ENCODE assay signal across 11 mouse cellular contexts in genomic region chr3:90664219-90664618, GRCm38 (mm10). TPM values are rescaled to one million over a fixed set of nuclear protein-coding genes. Genes with fewer than 3 reads are reported as not detected.
DNase-seq lines count a peak whose midpoint lies in the region; ATAC-seq lines count a peak whose summit lies in the region.
"Had no signal": no experiment of that assay in that cellular context is flagged by ENCODE, and none has a peak within 500 bp of the region (broad histone marks: within the 10 kb centered on the region; RNA-seq: fewer than 3 reads in every experiment).

No protein-coding gene starts in this region.

- no peak overlapping the region for H3K27ac ChIP-seq in kidney, embryonic 15.5 days
- H3K27ac ChIP-seq: macrophage had no signal

- no peaks in the 10 kb centered on the region for H3K27me3 ChIP-seq in kidney, embryonic 15.5 days

- no peak overlapping the region for H3K4me3 ChIP-seq in kidney, embryonic 15.5 days (replicated peaks)

- no peak overlapping the region for H3K9ac ChIP-seq in kidney, embryonic 15.5 days

- DNase-seq in adrenal gland, postnatal 10 days: peak; percentile 19
- DNase-seq in adrenal gland, adult 8-10 months: no peak
- peak; percentile 3 for DNase-seq in kidney, postnatal 14 days
- DNase-seq in R1 (ENCODE audit: low read depth, low spot score): peak; percentile 71
- DNase-seq in thymus, postnatal 25 days: no peak
- no peak for DNase-seq in right cerebral cortex, postnatal 14 days
- DNase-seq: cerebellum, postnatal 25 days; gastrocnemius, postnatal 36 days had no signal

- H3K4me2 ChIP-seq in kidney, embryonic 15.5 days: no peak overlapping the region

- ATAC-seq in kidney, embryonic 15.5 days (replicated peaks; ENCODE audit: low FRiP score): no peak
- ATAC-seq in megakaryocyte, adult 5-6 weeks (ENCODE audit: poor library complexity, severe bottlenecking): 0 out of 2 replicates have a peak, but pooled peaks have one; percentile 19

- H3K36me3 ChIP-seq in kidney, embryonic 15.5 days: no peaks in the 10 kb centered on the region

- 76% methylated on average over 2 of the region's 2 CpGs for WGBS in kidney, embryonic 15.5 days

- H3K4me1 ChIP-seq in kidney, embryonic 15.5 days: no peaks in the 10 kb centered on the region

- H3K9me3 ChIP-seq in kidney, embryonic 15.5 days (replicated peaks): no peaks in the 10 kb centered on the region

RNA-seq across cellular contexts. Expression of gene S100a8, which starts 4.6 kb away (rescaled TPM):
- 10 to 100 TPM; 61.2 to 94.6 TPM for total RNA-seq in adrenal gland, postnatal 10 days (2021)
- 1 to 10 TPM in 3 of 4 experiments, under 1 TPM in 1; 0.58 to 2.3 (median 1.2) TPM for total RNA-seq in adrenal gland, adult 8-10 months (2022)
- 34.3 and 50.5 TPM in 2 replicates for polyA plus RNA-seq in kidney, embryonic 15.5 days (2015; fragmentation: Nextera tagmentation; extraction: Ambion mirVana)
- 16,705 and 21,369 TPM in 2 replicates for total RNA-seq in megakaryocyte, adult 5-6 weeks (2015)
- total RNA-seq in megakaryocyte, adult 5-6 weeks (2017): 18,572 and 19,307 TPM in 2 replicates
- total RNA-seq: gastrocnemius, postnatal 36 days had no signal

RNA-seq across cellular contexts. Expression of gene S100a7a, which starts 10.4 kb away (rescaled TPM):
- total RNA-seq in adrenal gland, postnatal 10 days (2021): under 1 TPM in 1 of 2 experiments, not detected in 1; 0.33 TPM
- total RNA-seq in adrenal gland, adult 8-10 months (2022): under 1 TPM in 1 of 4 experiments, not detected in 3; 0.28 TPM
- 0.16 and 0.17 TPM in 2 replicates for polyA plus RNA-seq in kidney, embryonic 15.5 days (2015; fragmentation: Nextera tagmentation; extraction: Ambion mirVana)
- total RNA-seq in megakaryocyte, adult 5-6 weeks (2015): 0.11 and 0.31 TPM in 2 replicates
- total RNA-seq in megakaryocyte, adult 5-6 weeks (2017): 0.29 TPM in 1 of 2 replicates, not detected in the other
- polyA plus RNA-seq: macrophage had no signal

RNA-seq across cellular contexts. Expression of gene S100a9, which starts 31.3 kb away (rescaled TPM):
- total RNA-seq in adrenal gland, postnatal 10 days (2021): 100 to 1,000 TPM in 1 of 2 experiments, 10 to 100 TPM in 1; 76.0 to 125 TPM
- 1 to 10 TPM in 1 of 4 experiments, under 1 TPM in 1, not detected in 2; 0.55 to 1.2 TPM for total RNA-seq in adrenal gland, adult 8-10 months (2022)
- 19.3 and 31.5 TPM in 2 replicates for polyA plus RNA-seq in kidney, embryonic 15.5 days (2015; fragmentation: Nextera tagmentation; extraction: Ambion mirVana)
- 25,767 and 33,746 TPM in 2 replicates for total RNA-seq in megakaryocyte, adult 5-6 weeks (2015)
- total RNA-seq in megakaryocyte, adult 5-6 weeks (2017): 12,484 and 18,004 TPM in 2 replicates
- total RNA-seq: gastrocnemius, postnatal 36 days had no signal

RNA-seq across cellular contexts. Expression of gene S100a6, which starts 51.5 kb away (rescaled TPM):
- total RNA-seq in adrenal gland, postnatal 10 days (2021): 10 to 100 TPM; 72.2 to 82.8 TPM
- 10 to 100 TPM; 57.0 to 92.3 (median 67.2) TPM for total RNA-seq in adrenal gland, adult 8-10 months (2022)
- polyA plus RNA-seq in kidney, embryonic 15.5 days (2015; fragmentation: Nextera tagmentation; extraction: Ambion mirVana): 168 and 169 TPM in 2 replicates
- 2,141 and 2,313 TPM in 2 replicates for total RNA-seq in megakaryocyte, adult 5-6 weeks (2015)
- total RNA-seq in megakaryocyte, adult 5-6 weeks (2017): 1,043 and 1,047 TPM in 2 replicates

RNA-seq across cellular contexts. Expression of gene S100a5, which starts 55.9 kb away (rescaled TPM):
- not detected for total RNA-seq in adrenal gland, postnatal 10 days (2021)
- not detected for total RNA-seq in adrenal gland, adult 8-10 months (2022)
- 0.46 TPM in 1 of 2 replicates, not detected in the other for polyA plus RNA-seq in kidney, embryonic 15.5 days (2015; fragmentation: Nextera tagmentation; extraction: Ambion mirVana)
- total RNA-seq in megakaryocyte, adult 5-6 weeks (2015): not detected in 2 replicates
- 3.4 TPM in 1 of 2 replicates, not detected in the other for total RNA-seq in megakaryocyte, adult 5-6 weeks (2017)
- polyA plus RNA-seq: macrophage had no signal

Comparison
In these comparisons a context has a peak if more than half of its experiments do, and no peak if none do; other contexts are left out.
1. DNase-seq: peak in adrenal gland, postnatal 10 days (single experiment), kidney, postnatal 14 days (single experiment) and R1 (single experiment); none in adrenal gland, adult 8-10 months (single experiment), thymus, postnatal 25 days (single experiment) and right cerebral cortex, postnatal 14 days (single experiment).
2. RNA of gene S100a8, which starts 4.6 kb away (total RNA-seq): 16,705 to 21,369 TPM in megakaryocyte, adult 5-6 weeks; 61.2 to 94.6 TPM in adrenal gland, postnatal 10 days and 0.58 to 2.3 TPM in adrenal gland, adult 8-10 months; every median in the first group is over 100 times any median in the second.
3. RNA of gene S100a9, which starts 31.3 kb away (total RNA-seq): 12,484 to 33,746 TPM in megakaryocyte, adult 5-6 weeks; 76.0 to 125 TPM in adrenal gland, postnatal 10 days and 0.55 to 1.2 TPM in adrenal gland, adult 8-10 months; every median in the first group is over 10 times any median in the second.